Mouse (Mus musculus) thymus, postnatal 4 days (tissue): ENCODE data around the gene Tbxa2r.

Experiments used
- DNase-seq: peaks from one replicate; pipeline ENCODE4 v3.0.0; 2021

The Tbxa2r gene

DNA sequence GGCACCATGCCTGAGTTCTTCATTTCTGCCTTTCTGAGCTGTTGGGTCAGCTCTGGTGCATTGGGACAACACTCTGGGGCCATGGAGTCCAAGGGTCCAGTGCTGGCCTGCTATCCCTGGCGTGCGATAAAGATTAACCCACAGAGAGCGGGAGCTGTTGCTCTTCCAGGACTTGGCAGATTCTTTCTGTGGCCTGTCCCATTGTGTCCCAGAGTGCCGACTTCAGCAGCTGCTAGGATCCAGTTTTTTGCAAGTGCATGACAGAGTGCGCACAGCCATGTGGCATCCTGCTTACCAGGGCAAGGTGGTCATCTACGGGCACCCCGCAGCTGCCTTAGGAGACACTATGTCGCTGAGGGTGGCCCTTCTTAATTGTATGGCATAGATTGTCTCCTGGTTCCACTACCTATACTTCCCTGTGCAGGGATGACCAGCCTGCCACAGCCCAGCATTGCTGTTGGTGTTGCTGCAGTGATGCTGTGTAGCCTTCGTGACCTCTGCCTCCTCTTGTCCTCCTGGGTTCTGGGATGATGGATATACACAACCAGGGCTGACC is 28.1 kb upstream of the Tbxa2r start:
- DNase-seq = no peak

DNA sequence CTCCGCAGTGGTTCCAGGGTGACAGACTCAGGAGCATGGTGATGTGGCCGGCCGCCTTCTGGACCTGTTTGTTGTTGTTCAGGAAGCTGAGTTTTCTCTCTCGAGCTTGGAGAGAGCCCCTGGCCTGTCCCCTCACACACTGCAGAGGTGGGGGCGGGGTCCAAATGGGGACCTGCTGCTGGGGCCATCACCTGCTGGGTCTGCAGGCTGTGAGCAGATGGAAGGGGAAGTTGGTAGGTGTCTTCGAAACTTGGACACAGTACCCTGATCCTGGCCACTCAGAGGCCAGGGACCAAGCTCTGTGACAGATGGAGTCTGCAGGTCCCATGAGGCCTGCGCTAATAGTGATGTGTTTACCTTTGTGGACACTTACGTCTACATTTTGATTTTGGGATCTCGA is 27.2 kb upstream of the Tbxa2r start:
- no peak for DNase-seq

DNA sequence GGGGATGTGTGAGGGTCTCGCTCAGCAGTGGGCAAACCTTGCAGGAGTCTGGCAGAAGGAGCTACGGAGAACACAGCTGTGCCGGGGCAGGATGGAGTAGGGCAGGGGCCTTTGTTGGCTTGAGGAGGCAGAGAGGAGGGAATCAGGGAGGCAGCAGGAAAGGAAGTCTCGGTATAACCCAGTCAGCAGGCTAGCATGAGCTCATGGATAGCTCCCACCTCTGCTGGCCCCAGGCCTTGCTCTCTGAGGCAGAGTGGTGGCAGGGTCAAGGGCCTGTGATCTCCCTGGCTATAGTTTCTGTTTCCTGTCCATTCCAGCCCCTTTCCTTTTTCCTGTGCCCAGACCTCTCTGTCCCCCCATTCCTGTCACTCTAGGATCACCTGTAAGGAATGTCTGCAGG is 26.2 kb upstream of the Tbxa2r start:
- no peak for DNase-seq

DNA sequence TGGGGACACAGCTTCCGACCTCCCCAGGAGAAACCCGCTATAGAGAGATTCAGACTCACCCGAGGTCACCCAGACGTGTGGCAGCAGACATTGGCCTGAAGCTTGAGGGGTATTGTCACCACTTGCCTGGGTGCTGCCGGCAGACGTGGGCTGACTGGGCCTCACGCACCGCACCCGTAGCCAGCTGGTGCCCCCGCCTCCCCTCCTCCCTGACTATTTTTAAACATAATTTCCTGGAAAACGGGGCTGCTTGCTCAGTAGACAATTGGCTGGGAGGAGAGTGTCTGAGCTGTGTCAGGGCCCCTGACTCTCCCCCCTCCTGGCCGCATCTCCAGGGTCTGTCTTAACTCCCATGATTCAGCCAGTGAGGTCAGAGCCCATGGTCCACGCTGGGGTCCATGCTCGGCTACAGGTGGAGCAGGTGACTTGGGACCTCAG is 25.7 kb upstream of the Tbxa2r start:
- peak; percentile 53 for DNase-seq

DNA sequence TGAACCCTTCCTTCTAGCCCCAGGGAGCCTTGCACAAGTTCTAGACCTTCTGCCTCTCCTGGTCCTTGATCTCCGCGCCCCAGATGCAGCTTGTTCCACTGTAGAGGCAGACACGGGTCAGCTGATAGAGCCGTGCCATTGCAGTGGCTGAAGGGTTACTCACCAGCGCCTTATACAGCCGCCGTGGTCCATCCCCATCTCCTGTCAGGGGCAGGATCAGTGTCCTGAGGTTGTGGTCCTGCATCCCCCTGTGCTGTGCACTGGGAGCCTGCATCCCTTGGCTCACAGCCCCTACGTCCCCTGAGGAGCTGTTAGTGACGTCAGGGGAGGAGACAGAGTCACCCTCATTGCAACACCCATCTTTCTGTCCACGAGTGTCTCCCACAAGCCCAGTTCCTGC is 25.3 kb upstream of the Tbxa2r start:
- DNase-seq = peak; percentile 51

DNA sequence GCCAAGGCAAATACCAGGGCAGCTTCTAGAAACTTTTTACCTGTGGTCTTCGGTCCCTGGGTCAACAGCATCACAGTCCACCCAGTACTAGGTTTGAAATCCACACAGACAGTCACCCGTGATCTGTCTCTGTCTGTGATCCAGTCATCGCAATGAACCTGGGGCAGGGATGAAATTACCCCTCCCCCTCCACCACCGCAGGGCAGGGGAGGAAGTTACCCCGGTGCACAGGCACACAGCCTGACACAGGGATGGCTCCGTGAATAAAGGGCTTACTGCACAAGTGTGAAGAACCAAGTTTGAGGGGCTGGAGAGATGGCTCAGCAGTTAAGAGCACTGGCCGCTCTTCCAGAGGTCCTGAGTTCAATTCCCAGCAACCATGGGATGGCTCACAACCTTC is 24.8 kb upstream of the Tbxa2r start:
- peak; percentile 73 for DNase-seq

DNA sequence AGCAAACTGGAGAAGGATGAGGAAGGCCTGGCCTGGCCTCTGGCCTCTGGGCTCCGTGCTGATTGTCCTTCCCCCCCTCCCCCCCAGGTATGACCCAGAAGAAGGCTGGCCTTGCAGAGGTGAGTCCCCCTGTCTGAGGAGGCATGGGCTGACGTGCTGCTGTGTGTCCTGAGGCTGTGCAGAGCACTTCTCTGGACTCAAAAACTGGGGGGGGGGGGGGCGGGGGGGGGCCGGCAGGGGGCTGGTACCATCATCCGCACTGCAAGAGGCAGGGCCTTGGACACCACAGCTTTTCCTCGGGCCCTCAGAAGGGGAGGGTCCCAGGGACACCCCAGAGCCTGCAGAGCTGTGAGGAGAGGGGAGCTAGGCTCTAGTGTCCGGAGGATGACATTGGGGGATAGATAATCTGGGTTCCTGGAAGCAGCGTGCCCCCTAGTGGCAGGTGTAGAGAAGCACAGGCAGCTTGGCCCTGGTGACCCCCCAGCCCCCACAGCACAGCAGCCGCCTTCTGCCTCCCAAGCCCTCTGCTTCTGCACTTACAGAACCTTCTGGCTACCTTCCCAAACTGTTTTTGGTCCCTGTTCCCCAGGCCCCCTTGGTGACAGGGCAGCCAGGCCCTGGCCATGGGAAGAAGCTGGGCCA is 23.8 kb upstream of the Tbxa2r start:
- DNase-seq = peak; percentile 83

DNA sequence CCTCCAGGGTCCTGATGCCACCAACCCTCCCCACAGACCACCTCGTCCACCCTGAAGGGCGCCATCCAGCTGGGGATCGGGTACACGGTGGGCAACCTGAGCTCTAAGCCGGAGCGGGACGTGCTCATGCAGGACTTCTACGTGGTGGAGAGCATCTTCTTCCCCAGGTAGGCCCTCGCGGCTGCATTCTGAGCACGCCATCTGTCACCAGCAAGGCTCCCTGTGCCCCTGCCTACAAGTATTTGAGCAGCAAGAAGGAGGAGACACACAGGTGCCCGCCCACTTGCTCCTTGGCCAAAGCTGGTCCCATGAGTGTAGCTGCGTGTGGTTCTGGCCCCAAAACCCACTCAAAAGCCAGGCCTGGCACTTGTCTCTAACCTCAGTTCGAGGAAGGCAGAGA is 22.9 kb upstream of the Tbxa2r start:
- no peak for DNase-seq

DNA sequence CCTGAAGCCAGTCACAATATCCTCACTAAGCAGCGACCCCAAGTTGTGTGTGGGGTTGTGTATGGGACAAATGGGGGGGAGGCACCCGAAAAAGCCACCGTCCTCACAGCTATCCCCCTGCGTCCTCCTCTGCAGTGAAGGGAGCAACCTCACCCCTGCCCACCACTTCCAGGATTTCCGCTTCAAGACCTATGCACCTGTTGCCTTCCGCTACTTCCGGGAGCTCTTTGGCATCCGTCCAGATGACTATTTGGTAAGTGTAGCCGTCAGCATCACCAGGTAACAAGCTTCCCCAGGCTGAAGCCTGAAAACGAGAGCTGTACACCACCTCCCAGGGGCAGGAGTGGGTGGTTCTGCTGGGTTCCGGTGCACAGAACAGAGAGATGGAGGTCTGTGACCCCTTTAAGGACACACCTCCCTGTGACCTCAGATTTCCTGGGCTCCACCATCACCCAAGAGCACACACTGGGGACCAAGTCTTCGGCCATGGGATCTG is 22.3 kb upstream of the Tbxa2r start:
- no peak for DNase-seq

DNA sequence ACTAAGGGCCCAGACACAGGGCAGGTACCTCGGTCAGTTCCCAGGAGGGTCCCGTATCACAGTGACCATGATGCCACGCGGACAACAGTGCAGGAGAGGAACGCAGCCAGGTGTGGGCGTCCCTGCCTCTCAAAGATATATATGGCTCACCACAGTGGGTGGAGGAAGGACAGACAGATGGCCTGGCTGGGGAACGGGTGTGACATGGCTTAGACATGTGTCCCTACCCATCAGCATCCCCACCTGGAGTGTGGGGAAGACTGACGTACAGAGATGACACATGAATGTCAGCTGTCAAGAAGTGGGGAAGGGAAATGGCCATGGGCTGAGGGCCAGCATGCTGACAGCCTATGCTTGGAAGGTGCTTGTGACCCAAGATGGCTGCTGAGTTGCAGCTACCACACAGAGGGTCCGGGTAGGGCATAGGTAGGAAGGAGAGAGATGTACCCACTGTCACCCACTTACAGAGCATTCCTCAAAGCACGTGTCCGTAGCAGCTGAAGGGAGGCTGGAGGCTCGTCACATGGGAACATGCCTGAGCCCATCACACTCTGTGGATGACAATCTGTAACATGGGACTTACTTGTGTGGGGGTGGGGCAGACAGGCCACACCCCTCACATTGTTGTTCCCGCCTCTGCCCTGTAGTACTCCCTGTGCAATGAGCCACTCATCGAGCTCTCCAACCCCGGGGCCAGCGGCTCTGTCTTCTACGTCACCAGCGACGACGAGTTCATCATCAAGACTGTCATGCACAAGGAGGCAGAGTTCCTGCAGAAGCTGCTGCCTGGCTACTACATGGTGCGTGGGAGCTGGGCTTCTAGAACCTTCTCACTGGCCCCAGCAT is 21.5 kb upstream of the Tbxa2r start:
- no peak for DNase-seq

DNA sequence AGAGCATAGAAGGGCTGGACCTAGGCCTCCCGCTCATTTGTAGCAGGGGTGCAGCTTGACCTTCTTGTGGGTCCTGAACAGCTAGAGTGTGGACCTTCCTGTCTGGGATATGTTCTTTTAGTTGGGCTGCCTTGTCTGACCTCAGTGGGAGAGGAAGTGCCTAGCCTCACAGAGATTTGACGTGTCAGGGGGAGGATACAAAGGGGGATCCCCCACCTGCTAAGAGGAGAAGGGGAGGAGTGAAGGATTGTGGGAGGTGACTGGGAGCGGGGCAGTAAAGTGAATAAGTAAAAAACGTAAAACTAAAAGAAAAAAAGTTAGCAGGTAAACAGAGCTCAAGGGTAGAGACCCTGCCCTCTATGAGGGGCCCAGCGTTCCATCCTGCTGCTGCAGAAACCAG is 19.0 kb upstream of the Tbxa2r start:
- DNase-seq = no peak

DNA sequence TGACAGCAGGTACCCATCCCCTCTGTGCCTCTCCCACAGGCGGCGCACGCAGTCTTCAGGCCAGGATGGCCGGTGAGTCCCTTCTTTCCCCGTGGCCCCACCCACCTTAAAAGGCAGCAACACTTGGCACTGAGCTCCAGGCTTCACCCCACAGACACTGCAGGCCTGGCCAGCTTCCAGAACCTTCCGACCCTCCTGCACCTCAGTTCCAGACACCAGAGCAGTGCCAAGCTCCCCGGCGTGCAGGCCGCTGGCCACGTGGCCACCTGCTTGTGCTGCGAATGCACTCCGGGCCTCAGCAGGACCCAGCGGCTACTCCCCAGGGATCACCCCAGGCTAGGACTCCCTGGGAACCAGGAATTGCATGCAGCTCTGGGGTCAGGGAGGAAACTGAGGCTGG is 14.9 kb upstream of the Tbxa2r start:
- no peak for DNase-seq

DNA sequence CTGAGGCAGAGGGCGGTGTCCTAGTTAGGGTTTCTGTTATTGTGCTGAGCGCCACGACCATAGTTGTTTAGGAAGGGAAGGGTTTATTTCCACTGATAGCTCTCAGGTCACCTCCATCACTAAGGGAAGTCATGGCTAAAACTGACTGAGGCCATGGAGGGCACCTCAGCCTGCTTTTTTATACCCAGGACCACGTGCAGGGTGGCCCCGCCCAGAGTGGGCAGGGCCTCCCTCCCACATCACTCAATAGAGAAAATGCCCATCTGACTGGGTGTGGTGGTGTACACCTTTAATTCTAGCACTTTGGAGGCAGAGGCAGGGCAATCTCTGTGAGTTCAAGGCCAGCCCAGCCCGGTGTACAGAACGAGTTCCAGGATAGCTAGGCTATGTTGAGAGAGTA is 14.3 kb upstream of the Tbxa2r start:
- no peak for DNase-seq

DNA sequence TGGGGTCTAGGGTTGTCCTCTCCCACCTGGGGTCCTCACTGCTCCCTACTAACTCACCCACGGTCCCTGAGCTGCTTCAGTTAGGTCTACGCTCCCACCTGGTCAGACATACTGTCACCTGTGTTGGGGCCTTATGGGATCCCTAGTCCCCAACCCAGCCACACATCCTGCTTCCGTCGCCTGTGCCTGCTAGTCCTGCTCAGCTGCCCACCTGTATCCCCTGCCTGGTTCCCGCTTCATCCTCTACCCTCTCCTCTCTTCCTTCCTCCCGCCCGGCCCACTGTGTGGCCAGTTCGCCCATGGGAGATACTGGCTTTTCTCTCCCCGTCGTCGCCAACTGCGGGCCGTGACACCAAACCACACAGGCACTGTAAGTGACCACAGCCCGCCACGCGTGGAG is 12.9 kb upstream of the Tbxa2r start:
- no peak for DNase-seq

DNA sequence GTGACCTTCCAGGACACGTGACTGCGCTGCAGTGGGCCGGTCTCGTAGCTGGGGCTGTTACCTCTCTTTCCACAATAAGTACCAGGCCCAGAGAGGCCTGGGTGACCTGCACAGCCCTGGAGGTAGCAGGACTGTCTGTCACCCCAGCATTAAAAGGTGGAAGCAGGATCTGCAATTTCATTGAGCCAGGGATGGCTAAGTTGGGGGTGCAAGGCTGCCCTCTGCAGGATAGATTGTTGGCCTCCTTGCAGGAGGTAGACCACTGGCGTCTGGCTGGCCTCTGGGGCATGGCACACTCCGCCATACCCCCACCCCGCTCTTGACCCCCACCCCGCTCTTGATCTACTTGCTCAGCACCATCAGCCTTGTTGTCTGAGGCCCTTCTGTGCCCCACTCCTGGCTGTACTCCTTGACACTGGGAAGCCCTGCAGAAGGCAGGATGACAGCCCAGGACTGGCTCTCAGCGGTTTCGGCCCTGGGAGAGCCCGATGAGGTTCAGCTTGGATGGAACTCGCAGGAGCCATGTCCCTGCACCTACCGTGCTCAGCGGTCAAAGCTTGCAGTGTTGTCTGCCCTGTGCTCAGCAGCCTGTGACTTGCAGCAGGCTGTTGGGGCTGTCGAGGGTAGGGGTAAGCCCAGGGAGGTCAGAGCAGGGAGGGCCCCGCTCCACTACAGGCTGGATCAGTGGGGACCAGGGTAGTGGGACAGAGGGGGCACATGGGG is 12.0 kb upstream of the Tbxa2r start:
- DNase-seq = peak; percentile 68

DNA sequence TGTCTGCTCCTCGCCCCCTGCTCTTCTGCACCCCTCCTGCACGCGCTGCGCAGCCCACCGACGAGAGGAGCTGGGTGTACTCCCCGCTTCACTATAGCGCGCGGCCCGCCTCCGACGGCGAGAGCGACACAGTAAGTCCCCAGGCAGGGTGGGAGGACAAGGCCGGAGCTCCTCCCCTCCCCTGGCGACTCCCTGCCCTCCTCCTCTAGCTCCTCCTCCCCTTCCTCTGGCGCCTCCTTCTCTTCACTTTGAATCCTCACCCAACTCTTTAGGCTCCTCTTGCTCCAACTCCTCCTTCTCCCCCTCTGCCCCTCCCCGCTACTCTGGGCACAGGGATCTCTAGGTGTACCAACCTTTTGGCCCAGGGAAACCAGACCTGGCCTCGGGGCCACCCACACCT is 11.3 kb upstream of the Tbxa2r start:
- peak; percentile 60 for DNase-seq

DNA sequence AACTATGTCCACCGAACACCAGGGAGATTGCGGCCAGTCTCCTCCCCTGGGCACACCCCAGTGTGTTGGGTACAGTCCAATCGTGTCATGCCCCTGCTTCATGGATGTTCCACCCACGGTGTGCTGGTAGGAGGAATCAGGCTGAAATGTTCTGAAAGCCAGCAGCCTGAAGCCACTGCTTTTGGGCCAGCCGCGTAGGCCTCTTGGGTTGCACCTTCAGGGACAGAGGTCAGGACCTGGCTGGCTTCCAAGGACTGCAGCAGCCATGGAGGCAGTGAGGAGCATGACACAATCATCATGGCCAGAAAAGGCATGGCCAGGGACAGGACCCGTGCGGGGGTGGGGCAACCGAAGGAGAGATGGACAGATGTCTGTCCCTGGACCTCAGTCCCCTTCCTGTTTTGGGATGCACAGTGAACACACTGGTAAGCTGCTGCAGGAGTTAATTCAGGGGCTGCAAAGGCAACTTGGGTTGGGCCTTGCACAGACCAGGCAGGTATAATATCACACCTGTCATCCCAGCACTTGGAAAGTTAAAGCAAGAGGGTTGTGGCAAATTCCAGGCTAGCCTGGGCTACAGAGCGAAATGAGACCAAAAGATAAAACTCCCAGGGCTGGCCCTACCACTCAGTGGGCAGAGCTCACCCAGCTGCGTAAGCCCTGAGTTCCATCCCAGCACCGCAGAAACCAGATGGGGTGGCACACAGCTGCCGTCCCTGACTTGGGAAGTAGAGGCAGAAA is 9.8 kb upstream of the Tbxa2r start:
- peak; percentile 61 for DNase-seq

DNA sequence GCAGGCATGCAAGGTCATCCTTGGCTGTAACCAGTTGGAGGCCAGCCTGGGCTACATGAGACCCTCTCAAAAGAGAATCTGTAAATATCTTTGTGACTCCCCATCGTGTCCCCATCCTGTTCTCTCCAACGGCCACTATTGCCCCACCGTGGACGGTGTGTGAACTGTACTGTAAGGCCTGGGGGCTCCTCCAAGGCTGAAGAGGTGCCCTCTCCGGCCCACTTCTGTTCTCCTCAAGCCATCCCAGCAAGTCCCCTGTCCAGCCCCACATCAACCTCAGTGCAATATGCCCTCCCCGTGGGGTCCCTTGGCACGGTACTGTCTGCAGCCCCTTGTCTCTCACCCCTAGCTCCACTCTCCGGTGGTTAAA is 9.2 kb upstream of the Tbxa2r start:
- peak; percentile 65 for DNase-seq

DNA sequence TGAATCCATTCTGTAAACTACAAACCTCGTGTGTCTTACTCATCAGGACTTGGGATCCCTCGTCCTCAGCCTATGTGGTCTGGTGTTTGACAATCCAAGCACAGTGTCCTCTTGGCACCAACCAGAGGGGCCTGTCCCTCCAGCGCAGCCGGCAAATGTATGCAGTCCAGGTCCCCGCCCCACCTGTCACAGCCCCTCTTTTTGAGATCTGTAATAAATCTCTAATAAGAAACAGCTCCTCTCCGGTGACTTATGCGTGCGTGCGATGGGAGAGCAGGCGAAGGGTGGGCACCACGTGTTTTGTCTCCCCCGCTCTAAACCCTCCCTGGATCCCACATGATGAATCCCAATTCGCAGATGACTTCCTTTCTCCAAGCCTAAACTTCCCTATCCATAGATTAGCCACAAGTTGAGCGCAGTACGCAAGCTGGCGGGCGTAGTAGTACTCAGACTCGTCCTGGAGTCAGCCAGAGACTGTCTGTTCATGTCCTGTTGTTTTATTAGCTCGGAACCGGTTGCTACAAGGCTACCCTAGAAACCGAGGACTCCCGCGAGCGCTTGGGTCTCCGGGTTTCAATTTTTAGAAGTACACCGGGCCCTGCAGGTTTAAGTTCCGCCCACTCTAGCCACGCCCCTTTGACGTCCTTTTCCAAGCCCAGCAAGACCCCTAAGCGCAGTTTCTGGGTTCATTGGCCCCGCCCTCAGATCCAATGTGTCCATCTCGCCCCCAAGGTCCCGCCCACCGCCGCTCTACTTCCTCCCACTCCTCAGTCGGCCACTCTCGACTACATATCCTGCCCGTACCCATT is 8.6 kb upstream of the Tbxa2r start:
- peak; percentile 98 for DNase-seq

DNA sequence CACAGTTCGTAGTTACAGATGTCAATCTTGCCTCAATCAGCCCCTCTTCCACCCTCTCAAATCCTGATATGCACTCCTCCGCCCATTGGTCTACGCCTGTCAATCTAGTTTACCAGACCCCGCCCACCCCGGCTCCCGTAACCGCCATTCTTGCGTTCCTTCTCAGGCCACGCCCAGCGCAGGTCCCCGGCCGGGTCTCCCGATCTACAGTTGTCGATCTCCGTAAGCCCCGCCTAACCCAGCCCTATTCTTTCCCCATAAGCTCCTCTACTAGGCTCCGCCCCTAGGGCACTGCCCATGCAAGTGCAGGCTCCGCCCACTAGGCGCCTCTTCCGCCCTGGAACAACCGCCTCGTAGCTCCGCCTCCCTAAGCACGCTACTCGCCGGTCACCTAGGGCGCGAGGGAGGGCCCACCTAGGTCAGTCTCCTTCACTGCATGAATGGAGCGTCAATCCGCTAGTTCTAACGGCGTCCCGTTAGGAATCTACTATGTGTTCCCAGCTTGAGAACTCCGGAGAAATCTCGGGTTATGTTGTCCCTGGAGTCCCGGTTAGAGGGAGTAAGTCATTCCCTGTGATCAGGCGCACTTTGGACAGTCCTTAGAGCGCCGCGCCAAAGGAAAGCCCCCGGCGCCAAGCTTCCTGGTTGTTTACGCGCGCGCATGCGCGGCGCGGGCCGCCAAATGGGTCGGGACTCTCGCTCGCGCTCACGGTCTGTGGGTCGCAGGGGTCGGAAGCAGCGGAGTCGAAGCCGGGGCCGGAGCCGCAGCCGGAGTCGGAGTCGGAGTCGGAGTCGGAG is 7.8 kb upstream of the Tbxa2r start, which contains the start of gene Cactin:
TSS of gene Cactin (plus strand) at position 554 of the 798 bp plus-strand sequence.
- peak; percentile 99 for DNase-seq

DNA sequence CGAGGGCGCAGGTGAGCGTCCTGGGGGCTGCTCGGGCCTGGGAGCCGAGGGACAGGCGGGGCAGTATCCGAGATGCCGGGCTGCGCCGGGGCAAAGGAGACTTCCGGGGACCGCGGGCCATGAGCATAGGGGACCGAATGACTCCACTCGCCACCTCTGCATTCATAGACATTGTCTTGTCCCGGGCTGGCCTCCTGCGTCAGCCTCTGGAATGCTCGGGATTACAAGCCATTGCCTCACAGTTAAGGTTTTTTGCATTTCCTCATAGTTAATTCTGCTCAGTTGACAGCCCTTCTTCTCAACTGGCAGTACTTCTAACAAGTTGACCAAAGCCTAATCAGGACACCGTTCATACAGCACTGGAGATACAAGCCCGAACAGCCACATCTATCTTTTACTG is 7.1 kb upstream of the Tbxa2r start:
- DNase-seq = no peak
